Mouse (Mus musculus) embryonic facial prominence, embryonic 15.5 days (tissue): ENCODE measurements around the gene Dock9. TPM values are rescaled to one million over a fixed set of nuclear protein-coding genes. Genes with fewer than 3 reads are reported as not detected.
A peak's percentile ranks its signal among the peaks of the same experiment; 100 is the strongest.

Experiments
- ATAC-seq: fragments of 200-750 bp; cut with Nextera tagmentation; 2 replicates; pipeline ENCODE4 v1.8.0; 2017; ENCODE audit warnings: low read depth, moderate TSS enrichment; ENCODE audit not compliant: insufficient number of reproducible peaks, low FRiP score, low TSS enrichment
- H3K27ac ChIP-seq: fragments of 300-500 bp; sonication (generic); replicated peaks from 2 replicates; pipeline ENCODE4 v1.5.1; 2015; ENCODE audit warnings: mild to moderate bottlenecking, inconsistent platforms
- H3K27me3 ChIP-seq: fragments of 300-500 bp; sonication (generic); 2 replicates; pipeline ENCODE4 v1.6.1; 2015; ENCODE audit warnings: inconsistent platforms
- H3K36me3 ChIP-seq: fragments of 300-500 bp; sonication (generic); 2 replicates; pipeline ENCODE4 v1.6.1; 2015; ENCODE audit warnings: mild to moderate bottlenecking, inconsistent platforms
- H3K4me1 ChIP-seq: fragments of 300-500 bp; sonication (generic); 2 replicates; pipeline ENCODE4 v1.6.1; 2015; ENCODE audit warnings: inconsistent platforms
- H3K4me2 ChIP-seq: fragments of 300-500 bp; sonication (generic); replicated peaks from 2 replicates; pipeline ENCODE4 v1.6.1; 2015; ENCODE audit warnings: mild to moderate bottlenecking, inconsistent platforms
- H3K4me3 ChIP-seq: fragments of 300-500 bp; sonication (generic); replicated peaks from 2 replicates; pipeline ENCODE4 v1.5.1; 2015; ENCODE audit warnings: mild to moderate bottlenecking, inconsistent platforms
- H3K9ac ChIP-seq: fragments of 300-500 bp; sonication (generic); 2 replicates; pipeline ENCODE4 v1.6.1; 2015; ENCODE audit warnings: inconsistent platforms
- H3K9me3 ChIP-seq: fragments of 300-500 bp; sonication (generic); replicated peaks from 2 replicates; pipeline ENCODE4 v1.6.1; 2016; ENCODE audit warnings: inconsistent platforms
- WGBS: fragments of 180-500 bp; shearing (Covaris S2); methylation state at CpG from one replicate; pipeline ENCODE4 v1.1.7; 2015; 5-methylcytosine and 5-hydroxymethylcytosine counted together
- polyA plus RNA-seq: library from polyadenylated mRNA; unstranded; fragments of >200 nt; fragmentation: Nextera tagmentation; extraction: Ambion mirVana; gene quantifications from 2 replicates; pipeline ENCODE4 v1.2.1, GENCODE M21; 2015

Gene Dock9
- polyA plus RNA-seq, 1 experiment from 2014 or later, result 8.7 TPM

DNA sequence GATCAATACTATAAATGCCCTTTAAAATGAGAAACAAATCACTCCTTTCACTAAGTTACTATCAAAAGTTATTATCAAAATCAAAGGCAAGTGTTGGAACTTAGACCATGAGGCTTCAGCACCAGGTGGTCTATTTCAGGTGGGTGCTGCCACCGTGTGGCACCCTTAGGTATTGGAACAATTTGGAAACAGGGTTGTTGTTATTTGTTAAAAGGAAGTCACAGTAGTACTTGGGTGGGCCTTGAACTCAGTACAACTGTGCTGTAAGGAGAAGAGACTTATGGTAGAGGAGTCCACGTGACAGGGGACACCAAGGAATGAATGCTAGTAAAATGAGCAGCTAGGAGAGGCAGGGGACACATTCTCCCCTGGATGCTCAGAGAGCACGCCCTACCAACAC is 218.6 kb downstream of the Dock9 start:
- no peak overlapping the region for H3K4me2 ChIP-seq
- no peak for ATAC-seq
- no peaks in the 10 kb centered on the region for H3K27me3 ChIP-seq
- WGBS, result 40% methylated on average over 3 of the region's 3 CpGs
- H3K36me3 ChIP-seq, result no peaks in the 10 kb centered on the region
- H3K9me3 ChIP-seq, result no peaks in the 10 kb centered on the region
- H3K9ac ChIP-seq, result no peak overlapping the region
- no peaks in the 10 kb centered on the region for H3K4me1 ChIP-seq
- H3K4me3 ChIP-seq, result no peak overlapping the region
- no peak overlapping the region for H3K27ac ChIP-seq

DNA sequence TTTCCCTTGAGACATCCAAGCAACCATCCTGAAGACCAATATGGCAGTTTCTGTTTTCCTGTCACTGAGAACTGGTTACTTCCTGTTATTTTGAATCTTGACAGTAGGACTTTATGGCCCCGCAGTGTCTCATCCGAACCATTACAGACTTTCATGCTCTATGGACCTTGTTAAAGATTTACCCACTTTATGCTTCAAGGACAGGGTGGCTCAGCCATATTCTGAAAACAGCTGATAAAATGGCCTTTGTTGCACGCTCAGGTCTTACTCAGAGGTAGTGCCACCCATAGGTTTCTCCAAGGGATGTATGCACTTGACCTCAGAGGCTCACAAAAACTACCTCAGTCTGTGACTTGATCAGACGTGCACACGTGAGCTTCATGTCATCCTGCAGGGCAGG is 224.2 kb downstream of the Dock9 start:
- no peaks in the 10 kb centered on the region for H3K4me1 ChIP-seq
- no peaks in the 10 kb centered on the region for H3K36me3 ChIP-seq
- H3K4me2 ChIP-seq, result no peak overlapping the region
- H3K27ac ChIP-seq, result no peak overlapping the region
- no peak for ATAC-seq
- H3K9ac ChIP-seq, result no peak overlapping the region
- no peak overlapping the region for H3K4me3 ChIP-seq
- 80% methylated on average over 5 of the region's 5 CpGs for WGBS
- H3K27me3 ChIP-seq, result no peaks in the 10 kb centered on the region
- H3K9me3 ChIP-seq, result no peaks in the 10 kb centered on the region

DNA sequence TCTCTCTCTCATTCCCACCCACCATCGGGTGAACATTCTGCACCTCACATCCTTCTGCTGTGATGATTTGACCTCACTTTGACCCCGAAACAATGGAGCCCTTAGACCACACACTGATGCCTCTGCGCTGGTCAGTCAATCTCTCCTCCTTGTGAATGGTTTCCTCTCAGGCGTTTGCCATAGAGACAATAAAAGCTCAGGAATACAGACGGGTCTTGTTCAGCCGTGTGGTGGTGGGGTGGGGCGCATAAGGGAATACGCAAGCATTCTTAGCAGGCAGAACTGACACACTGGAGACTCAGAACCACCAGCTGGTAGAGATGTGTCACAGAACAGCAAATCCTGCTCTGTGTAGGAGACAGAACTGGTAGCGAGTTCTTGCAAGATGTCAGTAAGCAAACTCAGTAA is 230.8 kb downstream of the Dock9 start:
- no peak for ATAC-seq

DNA sequence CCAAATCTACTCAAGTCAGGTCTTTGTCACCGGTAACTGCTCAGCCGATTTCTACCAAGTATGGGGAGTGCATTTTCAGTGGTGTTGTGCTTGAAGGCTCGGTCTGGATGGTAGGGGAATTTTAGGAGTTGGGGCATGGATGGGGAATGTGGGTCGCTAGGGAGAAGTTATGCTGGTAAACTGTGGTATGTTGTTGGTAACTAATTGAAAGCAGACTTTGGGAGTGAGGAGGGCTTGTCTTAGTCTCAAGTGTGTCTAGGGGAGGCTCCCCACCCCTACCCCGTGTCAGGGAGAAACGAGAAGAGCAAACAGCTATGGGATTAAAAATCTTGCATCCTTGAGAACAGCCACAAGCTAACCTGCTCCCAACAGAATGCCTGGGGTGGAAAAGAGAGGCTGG is 231.7 kb downstream of the Dock9 start:
- Histone ChIP-seq H3K27me3 (0 out of 2 replicates have a peak, but pooled peaks cover 5% of the 10 kb centered on the region), H3K9ac (no peak overlapping the region), H3K4me3 (no peak overlapping the region), H3K27ac (no peak overlapping the region), H3K4me1 (peaks cover 22% of the 10 kb centered on the region), H3K4me2 (no peak overlapping the region), H3K9me3 (no peaks in the 10 kb centered on the region), H3K36me3 (peaks cover 4% of the 10 kb centered on the region)
- WGBS, result 32% methylated on average over 6 of the region's 6 CpGs
- no peak for ATAC-seq

More for the DNA sequence above, 230.8 kb downstream of the Dock9 start:
- H3K9me3 ChIP-seq, result no peaks in the 10 kb centered on the region
- H3K27me3 ChIP-seq, result 0 out of 2 replicates have a peak, but pooled peaks cover 5% of the 10 kb centered on the region
- no peak overlapping the region for H3K4me2 ChIP-seq
- H3K27ac ChIP-seq, result no peak overlapping the region
- H3K4me3 ChIP-seq, result no peak overlapping the region
- H3K9ac ChIP-seq, result no peak overlapping the region
- WGBS, result 33% methylated on average over 9 of the region's 9 CpGs
- 0 out of 2 replicates have a peak, but pooled peaks cover 1% of the 10 kb centered on the region for H3K36me3 ChIP-seq
- H3K4me1 ChIP-seq, result peaks cover 22% of the 10 kb centered on the region

- WGBS, result 67% methylated on average over 7 of the region's 7 CpGs
- Histone ChIP-seq H3K4me3 (no peak overlapping the region), H3K27me3 (0 out of 2 replicates have a peak, but pooled peaks cover 5% of the 10 kb centered on the region), H3K9ac (no peak overlapping the region), H3K4me1 (peaks cover 22% of the 10 kb centered on the region), H3K27ac (no peak overlapping the region), H3K36me3 (peaks cover 7% of the 10 kb centered on the region), H3K9me3 (no peaks in the 10 kb centered on the region), H3K4me2 (no peak overlapping the region)
- ATAC-seq, result no peak
Observed at GRCm38 (mm10) chr14:121564656-121565055, 233.0 kb downstream of the Dock9 start.

GRCm38 (mm10) chr14:121563954-121564353 is 233.7 kb downstream of the Dock9 start:
- Histone ChIP-seq H3K4me1 (peaks cover 22% of the 10 kb centered on the region), H3K4me2 (no peak overlapping the region), H3K4me3 (no peak overlapping the region), H3K9ac (no peak overlapping the region), H3K27ac (no peak overlapping the region), H3K9me3 (no peaks in the 10 kb centered on the region), H3K27me3 (0 out of 2 replicates have a peak, but pooled peaks cover 5% of the 10 kb centered on the region), H3K36me3 (peaks cover 7% of the 10 kb centered on the region)
- 55% methylated on average over 4 of the region's 4 CpGs for WGBS
- no peak for ATAC-seq

DNA sequence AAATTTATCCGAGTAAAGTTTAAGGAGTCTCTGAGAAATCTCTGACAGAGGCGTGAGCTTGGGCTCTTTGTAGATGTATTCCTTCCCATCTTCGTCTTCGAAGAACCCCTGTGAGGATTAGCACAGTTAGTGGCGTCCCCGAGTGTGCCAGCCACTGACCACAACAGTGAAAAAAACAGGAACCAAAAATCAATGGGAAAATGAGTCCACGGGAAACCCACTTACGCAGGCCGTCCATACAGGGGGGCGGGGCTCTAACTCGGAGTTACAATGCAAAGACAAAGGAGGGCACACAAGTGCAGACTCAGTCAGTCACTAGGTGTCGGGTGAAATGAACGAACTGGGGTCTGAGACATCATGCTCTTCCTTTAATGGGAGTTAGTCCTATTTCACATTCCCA is 238.6 kb downstream of the Dock9 start:
- WGBS, result 86% methylated on average over 13 of the region's 13 CpGs
- H3K27ac ChIP-seq, result no peak overlapping the region
- no peak overlapping the region for H3K9ac ChIP-seq
- H3K4me1 ChIP-seq, result peaks cover 6% of the 10 kb centered on the region; the same call in 1 of the 2 replicates
- ATAC-seq, result no peak
- no peak overlapping the region for H3K4me3 ChIP-seq
- no peaks in the 10 kb centered on the region for H3K9me3 ChIP-seq
- H3K36me3 ChIP-seq, result peaks cover 15% of the 10 kb centered on the region
- no peak overlapping the region for H3K4me2 ChIP-seq
- H3K27me3 ChIP-seq, result 0 out of 2 replicates have a peak, but pooled peaks cover 8% of the 10 kb centered on the region

- H3K36me3 ChIP-seq, result peaks cover 12% of the 10 kb centered on the region
- no peak overlapping the region for H3K9ac ChIP-seq
- 0 out of 2 replicates have a peak overlapping the region, but pooled peaks have one; percentile 8 for H3K4me2 ChIP-seq
- H3K9me3 ChIP-seq, result no peaks in the 10 kb centered on the region
- peak overlapping the region; percentile 81 for H3K27ac ChIP-seq
- H3K27me3 ChIP-seq, result peaks cover 9% of the 10 kb centered on the region; the same call in 1 of the 2 replicates
- 45% methylated on average over 21 of the region's 21 CpGs for WGBS
- H3K4me3 ChIP-seq, result no peak overlapping the region
- ATAC-seq, result peak; percentile 45; the same call in 1 of the 2 replicates
- H3K4me1 ChIP-seq, result peaks cover 6% of the 10 kb centered on the region; the same call in 1 of the 2 replicates
Observed at GRCm38 (mm10) chr14:121556401-121557315, 241.0 kb downstream of the Dock9 start.

DNA sequence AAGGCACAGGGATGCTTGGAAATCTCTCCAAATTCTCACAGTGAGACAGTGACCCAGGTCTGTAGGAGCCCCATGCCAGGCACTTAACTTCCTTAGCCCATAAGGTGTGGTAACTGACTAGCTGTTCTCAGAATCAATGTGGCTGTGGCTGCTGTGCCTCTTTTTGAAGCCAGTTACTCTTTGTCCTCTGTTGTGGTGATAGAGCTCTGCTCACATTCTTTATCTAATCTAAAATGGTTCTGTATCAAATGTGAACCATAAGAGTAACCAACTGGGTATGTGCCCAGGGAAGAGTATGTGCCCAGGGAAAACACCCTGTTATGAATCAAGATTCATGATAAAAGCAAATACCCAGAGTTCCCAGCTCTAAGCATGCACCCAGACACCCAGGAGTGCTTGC is 243.9 kb downstream of the Dock9 start:
- Histone ChIP-seq H3K4me1 (peaks cover 6% of the 10 kb centered on the region; the same call in 1 of the 2 replicates), H3K27me3 (peaks cover 13% of the 10 kb centered on the region), H3K9me3 (no peaks in the 10 kb centered on the region), H3K4me2 (no peak overlapping the region), H3K27ac (no peak overlapping the region), H3K4me3 (no peak overlapping the region), H3K36me3 (peaks cover 8% of the 10 kb centered on the region; the same call in 1 of the 2 replicates), H3K9ac (no peak overlapping the region)
- ATAC-seq, result no peak

GRCm38 (mm10) chr14:121552586-121552985 is 245.1 kb downstream of the Dock9 start:
- Histone ChIP-seq H3K27ac (no peak overlapping the region), H3K4me2 (no peak overlapping the region), H3K9ac (no peak overlapping the region), H3K4me1 (peaks cover 6% of the 10 kb centered on the region; the same call in 1 of the 2 replicates), H3K36me3 (peaks cover 8% of the 10 kb centered on the region; the same call in 1 of the 2 replicates), H3K27me3 (peaks cover 13% of the 10 kb centered on the region), H3K9me3 (no peaks in the 10 kb centered on the region), H3K4me3 (no peak overlapping the region)
- no peak for ATAC-seq
- 78% methylated on average over 5 of the region's 5 CpGs for WGBS

DNA sequence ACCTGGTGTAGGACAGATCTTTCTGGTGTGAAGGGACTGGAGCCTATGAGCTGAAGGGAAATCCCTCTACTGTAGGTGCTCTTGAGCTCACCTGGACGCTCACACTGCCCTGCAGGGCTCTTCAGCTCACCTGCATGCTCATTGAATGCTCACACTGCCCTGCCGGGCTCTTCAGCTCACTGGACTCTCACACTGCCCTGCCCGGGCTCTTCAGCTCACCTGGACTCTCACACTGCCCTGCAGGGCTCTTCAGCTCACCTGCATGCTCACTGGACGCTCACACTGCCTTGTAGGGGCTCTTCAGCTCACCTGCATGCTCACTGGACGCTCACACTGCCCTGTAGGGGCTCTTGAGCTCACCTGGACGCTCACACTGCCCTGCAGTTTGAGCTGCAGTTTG is 247.8 kb downstream of the Dock9 start:
- ATAC-seq, result no peak
- H3K27ac ChIP-seq, result no peak overlapping the region
- H3K4me2 ChIP-seq, result no peak overlapping the region
- 75% methylated on average over 6 of the region's 6 CpGs for WGBS
- H3K4me1 ChIP-seq, result no peaks in the 10 kb centered on the region
- H3K36me3 ChIP-seq, result peaks cover 4% of the 10 kb centered on the region; the same call in 1 of the 2 replicates
- no peak overlapping the region for H3K9ac ChIP-seq
- no peak overlapping the region for H3K4me3 ChIP-seq
- no peaks in the 10 kb centered on the region for H3K9me3 ChIP-seq
- peaks cover 11% of the 10 kb centered on the region for H3K27me3 ChIP-seq
